Mouse (Mus musculus): ENCODE results near the gene Syngap1. TPM values are rescaled to one million over a fixed set of nuclear protein-coding genes. Genes with fewer than 3 reads are reported as not detected.
A peak's percentile ranks its signal among the peaks of the same experiment; 100 is the strongest.

Syngap1 gene
- polyA plus RNA-seq, 1 experiment: 14.8 TPM

DNA sequence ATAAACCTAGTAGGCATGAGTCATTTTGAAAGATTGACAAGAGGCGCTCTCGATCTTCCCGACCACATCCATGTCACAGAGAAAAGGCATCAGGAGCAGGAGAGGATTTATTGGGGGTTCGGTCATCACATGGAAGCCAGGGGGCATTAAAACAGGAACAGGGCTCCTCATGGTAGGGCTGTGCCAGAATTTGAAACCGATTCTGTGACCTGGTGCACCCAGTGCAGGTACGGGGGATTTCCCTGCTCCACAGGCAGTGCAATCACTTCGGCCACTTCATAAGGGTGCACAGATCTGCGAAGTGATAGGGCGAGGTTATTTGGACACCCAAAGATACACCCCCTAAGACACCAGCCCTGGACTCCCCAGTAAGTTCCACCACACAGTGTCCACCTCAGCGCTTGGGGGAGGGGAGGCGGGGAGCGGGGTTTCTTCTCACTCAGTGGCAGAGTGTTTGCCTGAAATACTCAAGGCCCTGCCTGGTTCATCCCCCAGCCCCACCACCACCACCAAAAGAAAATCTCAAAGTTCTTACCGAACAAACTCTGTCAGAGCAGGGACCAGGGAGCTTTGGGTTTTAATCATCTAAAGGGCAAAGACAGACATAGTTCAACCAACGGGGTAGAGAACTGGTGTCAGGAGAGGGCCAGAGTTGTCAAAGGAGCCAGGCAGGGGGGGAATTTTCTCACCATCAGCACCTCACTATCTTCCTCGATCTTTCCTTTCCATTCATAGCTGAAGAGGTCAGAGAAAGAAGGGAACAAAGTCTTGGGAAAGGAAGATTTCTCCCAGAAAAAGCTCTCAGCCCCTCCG lies 3.0 kb upstream of the Syngap1 start:
- no peaks in the 10 kb centered on the region for H3K27me3 ChIP-seq (replicated peaks; ENCODE audit: control insufficient read depth, insufficient read depth, low read length)
- H3K36me3 ChIP-seq (ENCODE audit: control insufficient read depth, insufficient read depth, low read length): no peaks in the 10 kb centered on the region
- H3K27ac ChIP-seq (ENCODE audit: insufficient read depth, low read depth, low read length): peak overlapping the region; percentile 72
- 41% methylated on average over 16 of the region's 16 CpGs for WGBS
- no peak for TF ChIP-seq CTCF (conservative IDR thresholded peaks at IDR 0.05; ENCODE audit: insufficient read depth, insufficient read length, low read depth, low read length)
- TF ChIP-seq POLR2A (IDR thresholded peaks at IDR 0.05; ENCODE audit: low read depth, low read length): no peak
- no peak for DNase-seq
- peak overlapping the region; percentile 53 for H3K4me3 ChIP-seq (ENCODE audit: insufficient read depth, low read depth, low read length)
- H3K4me1 ChIP-seq (ENCODE audit: control insufficient read depth, insufficient read depth, low read length): peaks cover 15% of the 10 kb centered on the region

GRCm38 (mm10) chr17:26938731-26939130 lies 2.3 kb upstream of the Syngap1 start:
- WGBS: under 1% methylated on average over 22 of the region's 22 CpGs

DNA sequence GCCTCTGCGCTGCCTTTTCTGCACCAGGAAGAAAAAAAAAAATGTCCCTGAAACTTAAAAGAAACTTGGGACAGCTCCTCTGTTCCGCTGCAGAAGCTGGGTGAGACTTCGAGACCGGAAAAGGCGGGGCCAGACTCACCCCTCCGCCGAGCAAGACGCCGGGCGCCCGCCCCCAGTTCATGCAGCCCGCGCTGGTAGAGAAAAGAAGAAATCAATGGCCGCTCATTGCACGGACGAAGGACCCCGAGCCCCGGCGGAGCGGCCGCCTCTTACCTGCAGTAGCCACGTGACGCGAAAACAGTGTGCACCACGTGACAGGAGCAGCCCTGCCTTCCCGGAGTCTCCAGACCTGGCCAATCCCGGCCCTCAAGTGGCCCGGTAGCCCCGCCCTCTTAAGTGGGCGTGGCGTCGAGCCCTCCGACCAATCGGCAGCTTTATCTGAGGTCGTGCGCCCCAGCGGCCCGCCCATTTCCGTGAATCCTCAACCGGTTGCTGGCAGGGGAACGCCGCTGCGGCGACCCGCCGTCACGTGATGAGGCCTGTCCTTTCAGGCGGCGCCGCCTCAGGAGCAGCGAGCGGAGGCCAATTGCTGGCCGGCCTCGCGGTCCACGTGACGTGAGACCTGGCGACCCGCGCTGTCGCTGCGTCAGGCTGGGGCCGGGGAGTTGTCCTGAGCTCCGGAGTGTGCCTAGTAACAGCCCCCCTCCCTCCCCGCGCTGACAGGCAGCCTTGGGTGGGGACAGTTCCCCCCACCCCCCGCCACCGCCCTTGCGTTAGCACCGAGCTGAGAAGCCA lies 1.7 kb upstream of the Syngap1 start, which contains the start of gene Cuta:
Cuta (minus strand) TSS at position 392 of the 795 bp plus-strand sequence.
- H3K4me3 ChIP-seq (ENCODE audit: insufficient read depth, low read depth, low read length): peak within 1 kb of the TSS; percentile 77
- under 1% methylated on average over 69 of the region's 70 CpGs for WGBS
- no peaks in the 10 kb centered on the region for H3K27me3 ChIP-seq (replicated peaks; ENCODE audit: control insufficient read depth, insufficient read depth, low read length)
- peak; percentile 100 for DNase-seq
- H3K4me1 ChIP-seq (ENCODE audit: control insufficient read depth, insufficient read depth, low read length): peaks cover 9% of the 10 kb centered on the region
- no peaks in the 10 kb centered on the region for H3K36me3 ChIP-seq (ENCODE audit: control insufficient read depth, insufficient read depth, low read length)
- H3K27ac ChIP-seq (ENCODE audit: insufficient read depth, low read depth, low read length): peak within 1 kb of the TSS; percentile 72
- TF ChIP-seq CTCF (conservative IDR thresholded peaks at IDR 0.05; ENCODE audit: insufficient read depth, insufficient read length, low read depth, low read length) (no peak), POLR2A (IDR thresholded peaks at IDR 0.05; ENCODE audit: low read depth, low read length) (peak; percentile 92)

More at GRCm38 (mm10) chr17:26938731-26939130, 2.3 kb upstream of the Syngap1 start:
- peak overlapping the region; percentile 53 for H3K4me3 ChIP-seq (ENCODE audit: insufficient read depth, low read depth, low read length)
- H3K4me1 ChIP-seq (ENCODE audit: control insufficient read depth, insufficient read depth, low read length): peaks cover 14% of the 10 kb centered on the region
- DNase-seq: no peak
- TF ChIP-seq CTCF (conservative IDR thresholded peaks at IDR 0.05; ENCODE audit: insufficient read depth, insufficient read length, low read depth, low read length): no peak
- TF ChIP-seq POLR2A (IDR thresholded peaks at IDR 0.05; ENCODE audit: low read depth, low read length): no peak
- no peaks in the 10 kb centered on the region for H3K36me3 ChIP-seq (ENCODE audit: control insufficient read depth, insufficient read depth, low read length)
- peak overlapping the region; percentile 72 for H3K27ac ChIP-seq (ENCODE audit: insufficient read depth, low read depth, low read length)
- no peaks in the 10 kb centered on the region for H3K27me3 ChIP-seq (replicated peaks; ENCODE audit: control insufficient read depth, insufficient read depth, low read length)

DNA sequence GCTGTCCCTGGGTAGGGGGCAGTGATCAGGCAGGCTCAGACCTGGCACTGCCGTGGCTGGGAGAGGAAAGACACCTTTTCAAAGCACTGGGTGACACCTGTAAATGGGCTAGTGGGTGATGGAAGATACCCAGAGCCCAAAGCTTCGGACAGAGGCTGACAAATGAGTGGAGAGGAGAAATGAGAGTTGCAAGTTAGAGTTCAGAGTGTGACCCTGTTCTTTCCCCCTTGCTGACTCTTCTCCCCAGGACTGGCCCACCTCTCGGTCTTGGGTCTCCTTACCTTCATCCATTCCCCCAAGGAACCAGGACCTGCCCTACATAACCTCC lies 1.1 kb upstream of the Syngap1 start:
- peak overlapping the region; percentile 77 for H3K4me3 ChIP-seq (ENCODE audit: insufficient read depth, low read depth, low read length)
- no peak for TF ChIP-seq POLR2A (IDR thresholded peaks at IDR 0.05; ENCODE audit: low read depth, low read length)
- no peak for TF ChIP-seq CTCF (conservative IDR thresholded peaks at IDR 0.05; ENCODE audit: insufficient read depth, insufficient read length, low read depth, low read length)
- H3K36me3 ChIP-seq (ENCODE audit: control insufficient read depth, insufficient read depth, low read length): no peaks in the 10 kb centered on the region
- no peaks in the 10 kb centered on the region for H3K27me3 ChIP-seq (replicated peaks; ENCODE audit: control insufficient read depth, insufficient read depth, low read length)
- WGBS: 5% methylated on average over 3 of the region's 3 CpGs
- H3K27ac ChIP-seq (ENCODE audit: insufficient read depth, low read depth, low read length): peak overlapping the region; percentile 69
- no peak for DNase-seq
- peaks cover 6% of the 10 kb centered on the region; the same call in 1 of the 2 replicates for H3K4me1 ChIP-seq (ENCODE audit: control insufficient read depth, insufficient read depth, low read length)

DNA sequence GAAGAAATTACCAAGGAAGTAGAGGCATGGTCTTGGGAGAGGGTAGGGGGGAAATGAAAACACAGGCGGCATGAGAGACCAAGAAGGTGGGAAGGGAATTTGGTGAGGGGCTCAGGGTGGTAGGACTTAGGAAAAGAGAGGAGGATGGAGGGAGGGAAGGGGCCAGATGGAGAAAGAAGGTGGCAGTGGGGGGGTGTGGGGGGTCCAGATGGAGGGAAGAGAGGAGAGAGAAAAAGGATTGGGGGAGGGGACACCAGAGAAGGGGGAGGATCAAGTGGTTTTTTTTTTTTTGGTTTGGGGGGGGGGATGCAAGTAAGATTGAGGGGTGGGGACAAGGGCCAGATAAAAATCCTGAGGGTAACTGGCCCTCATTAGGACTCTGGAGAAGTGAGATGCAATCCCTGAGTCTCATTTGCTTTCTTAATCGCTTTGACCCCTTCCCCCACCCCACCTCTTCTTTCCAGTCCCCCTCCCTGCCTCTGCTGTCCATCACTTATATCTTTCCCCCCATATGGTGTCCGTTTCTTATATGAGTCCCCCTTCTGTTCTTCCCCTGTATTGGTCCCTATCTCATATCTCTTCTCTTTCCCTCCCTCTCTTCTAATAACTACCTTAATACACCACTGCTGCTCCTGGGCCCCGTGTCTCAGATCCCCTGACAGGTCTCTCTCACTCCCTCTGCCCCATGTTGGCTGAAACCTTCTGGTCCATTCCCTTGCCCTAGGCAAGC lies 953 bp downstream of the Syngap1 start:
- Histone ChIP-seq H3K27me3 (replicated peaks; ENCODE audit: control insufficient read depth, insufficient read depth, low read length) (no peaks in the 10 kb centered on the region), H3K4me1 (ENCODE audit: control insufficient read depth, insufficient read depth, low read length) (peaks cover 6% of the 10 kb centered on the region; the same call in 1 of the 2 replicates), H3K27ac (ENCODE audit: insufficient read depth, low read depth, low read length) (no peak overlapping the region), H3K4me3 (ENCODE audit: insufficient read depth, low read depth, low read length) (no peak overlapping the region), H3K36me3 (ENCODE audit: control insufficient read depth, insufficient read depth, low read length) (no peaks in the 10 kb centered on the region)
- TF ChIP-seq POLR2A (IDR thresholded peaks at IDR 0.05; ENCODE audit: low read depth, low read length): no peak
- TF ChIP-seq CTCF (conservative IDR thresholded peaks at IDR 0.05; ENCODE audit: insufficient read depth, insufficient read length, low read depth, low read length): no peak
- DNase-seq: no peak
- WGBS: 40% methylated on average over 4 of the region's 4 CpGs

DNA sequence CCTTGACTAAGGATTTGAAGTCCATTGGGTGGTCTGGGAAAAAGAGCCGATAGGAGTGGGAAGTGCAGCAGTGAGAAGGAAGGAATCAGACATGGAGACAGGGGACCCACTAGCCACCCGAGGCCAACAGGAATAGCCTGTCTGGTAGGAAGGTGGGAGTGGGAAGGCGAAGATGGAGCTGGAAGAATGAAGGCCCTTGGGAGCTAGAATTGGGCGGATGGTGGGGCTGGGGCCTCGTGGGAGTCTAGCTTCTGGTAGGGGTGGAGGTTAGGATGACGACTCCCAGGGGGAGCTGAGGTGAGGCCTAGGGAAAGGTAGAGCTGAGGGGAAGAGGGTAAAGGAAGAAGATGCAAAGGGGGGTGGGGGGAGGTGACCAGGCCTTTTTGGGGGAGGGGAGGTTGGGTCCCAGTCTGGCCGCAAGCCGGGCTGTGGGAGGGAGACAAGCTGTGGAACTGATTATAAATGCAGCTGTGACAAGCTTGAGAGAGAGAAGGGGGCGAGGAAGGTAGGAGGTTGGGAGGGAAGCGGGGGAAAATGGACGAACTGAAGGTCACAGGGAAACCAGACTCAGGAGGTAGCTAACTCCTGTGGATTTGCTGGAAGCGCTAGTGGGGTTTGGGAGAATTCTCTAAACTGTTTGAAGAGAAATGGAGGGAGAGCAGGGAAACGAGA lies 4.9 kb downstream of the Syngap1 start:
- 0 out of 2 replicates have a peak, but pooled peaks cover 4% of the 10 kb centered on the region for H3K4me1 ChIP-seq (ENCODE audit: control insufficient read depth, insufficient read depth, low read length)
- 46% methylated on average over 13 of the region's 13 CpGs for whole genome bisulfite sequencing
- H3K36me3 ChIP-seq (ENCODE audit: control insufficient read depth, insufficient read depth, low read length): no peaks in the 10 kb centered on the region
- DNase-seq: no peak
- TF ChIP-seq CTCF (conservative IDR thresholded peaks at IDR 0.05; ENCODE audit: insufficient read depth, insufficient read length, low read depth, low read length) (no peak), POLR2A (IDR thresholded peaks at IDR 0.05; ENCODE audit: low read depth, low read length) (no peak)
- no peaks in the 10 kb centered on the region for H3K27me3 ChIP-seq (replicated peaks; ENCODE audit: control insufficient read depth, insufficient read depth, low read length)
- peak overlapping the region; percentile 60 for H3K4me3 ChIP-seq (ENCODE audit: insufficient read depth, low read depth, low read length)
- H3K27ac ChIP-seq (ENCODE audit: insufficient read depth, low read depth, low read length): peak overlapping the region; percentile 36

Measured in kidney, adult 2 months (tissue).